Mouse (Mus musculus): ENCODE results near the gene Klk5. TPM values are rescaled to one million over a fixed set of nuclear protein-coding genes. Genes with fewer than 3 reads are reported as not detected.

Gene Klk5
- total and polyA plus RNA-seq, 2 experiments from 2014 or later, result not detected

DNA sequence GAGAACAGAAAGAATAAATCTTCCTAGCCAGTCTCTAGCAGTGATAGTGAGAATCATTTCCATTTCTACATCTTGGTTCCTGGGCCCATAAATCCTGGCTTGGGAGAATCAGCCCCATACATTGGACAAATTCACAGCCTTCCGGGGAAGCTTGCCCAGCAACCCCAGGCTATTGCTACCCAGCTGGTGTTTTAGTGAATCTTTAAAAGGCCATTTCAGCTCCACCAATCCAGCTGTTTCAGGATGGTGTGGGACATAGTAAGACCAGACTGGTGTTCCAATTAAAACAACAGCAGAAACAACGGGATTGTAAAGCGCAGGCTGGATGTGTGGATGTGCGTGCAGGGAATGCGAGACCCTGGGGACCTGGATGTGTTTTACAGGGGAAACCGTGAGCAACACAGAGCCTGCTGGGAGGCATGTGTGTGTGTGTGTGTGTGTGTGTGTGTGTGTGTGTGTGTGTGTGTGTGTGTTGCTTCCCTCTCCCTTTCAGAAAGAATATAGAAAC, 33.2 kb downstream of the Klk5 start:
- no peak for TF ChIP-seq CTCF (IDR thresholded peaks at IDR 0.05; ENCODE audit: low read depth)
- Histone ChIP-seq H3K27me3 (ENCODE audit: insufficient read depth, low read length) (no peaks in the 10 kb centered on the region), H3K4me2 (ENCODE audit: low read depth) (no peak overlapping the region), H3K4me3 (ENCODE audit: low read depth, low read length) (no peak overlapping the region), H3K36me3 (ENCODE audit: insufficient read depth) (no peaks in the 10 kb centered on the region), H3K9me3 (ENCODE audit: low read length) (no peaks in the 10 kb centered on the region), H3K27ac (ENCODE audit: low read depth, low read length) (no peak overlapping the region), H3K9ac (no peak overlapping the region), H3K4me1 (ENCODE audit: insufficient read depth) (no peaks in the 10 kb centered on the region)
- no peak for ATAC-seq
- DNase-seq, result no peak
- 88% methylated on average over 6 of the region's 6 CpGs for WGBS

DNA sequence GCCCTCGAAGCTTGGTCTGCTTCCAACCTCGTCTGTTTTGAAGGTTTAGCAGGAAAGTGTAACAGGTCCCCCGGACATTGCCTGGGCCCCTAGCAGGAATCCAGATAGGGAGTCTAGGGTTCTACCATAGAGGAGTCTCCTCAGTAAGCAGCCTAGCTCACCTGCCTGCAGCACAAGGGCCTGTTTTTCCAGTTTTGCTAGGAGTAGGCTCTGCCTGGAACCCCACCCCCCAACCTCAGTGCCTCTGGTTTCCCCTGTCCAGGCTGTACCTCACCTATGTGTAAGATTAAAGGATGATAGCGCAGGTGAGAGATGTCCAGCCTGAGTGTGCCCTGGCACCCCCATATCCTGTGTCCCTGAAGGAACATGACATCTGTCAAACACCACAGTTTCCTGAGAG, 34.7 kb downstream of the Klk5 start:
- ATAC-seq (no peak), DNase-seq (no peak)
- no peak overlapping the region for H3K27ac ChIP-seq (ENCODE audit: low read depth, low read length)
- 81% methylated on average over 4 of the region's 4 CpGs for WGBS
- no peak overlapping the region for H3K4me2 ChIP-seq (ENCODE audit: low read depth)
- H3K9ac ChIP-seq, result no peak overlapping the region
- no peak for TF ChIP-seq CTCF (IDR thresholded peaks at IDR 0.05; ENCODE audit: low read depth)
- no peaks in the 10 kb centered on the region for H3K4me1 ChIP-seq (ENCODE audit: insufficient read depth)
- H3K9me3 ChIP-seq (ENCODE audit: low read length), result no peaks in the 10 kb centered on the region
- no peak overlapping the region for H3K4me3 ChIP-seq (ENCODE audit: low read depth, low read length)
- no peaks in the 10 kb centered on the region for H3K27me3 ChIP-seq (ENCODE audit: insufficient read depth, low read length)
- H3K36me3 ChIP-seq (ENCODE audit: insufficient read depth), result no peaks in the 10 kb centered on the region

DNA sequence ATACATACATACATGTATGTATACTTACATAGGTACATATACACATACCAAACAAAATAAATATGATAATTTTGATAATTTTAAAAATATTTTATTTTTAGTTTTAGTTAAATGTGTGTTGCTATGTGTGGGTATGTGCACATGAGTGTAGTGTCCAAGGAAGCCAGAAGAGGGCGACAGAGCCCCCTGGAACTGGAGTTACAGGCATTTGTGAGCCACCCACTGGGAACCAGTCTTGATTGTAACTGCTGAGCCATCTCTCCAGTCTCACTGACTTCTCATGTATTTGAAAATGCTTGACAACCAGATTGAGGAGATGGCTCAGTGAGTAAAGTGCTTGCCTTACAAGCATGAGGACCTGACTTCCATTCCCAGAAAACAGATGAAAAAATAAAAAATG, 36.5 kb downstream of the Klk5 start:
- no peak for TF ChIP-seq CTCF (IDR thresholded peaks at IDR 0.05; ENCODE audit: low read depth)
- H3K4me1 ChIP-seq (ENCODE audit: insufficient read depth), result no peaks in the 10 kb centered on the region
- H3K27me3 ChIP-seq (ENCODE audit: insufficient read depth, low read length), result peaks cover 4% of the 10 kb centered on the region; the same call in 1 of the 2 replicates
- DNase-seq (no peak), ATAC-seq (no peak)
- no peaks in the 10 kb centered on the region for H3K36me3 ChIP-seq (ENCODE audit: insufficient read depth)
- WGBS, result 60% methylated on average over 1 of the region's 1 CpGs
- no peak overlapping the region for H3K9ac ChIP-seq
- no peak overlapping the region for H3K27ac ChIP-seq (ENCODE audit: low read depth, low read length)
- H3K4me3 ChIP-seq (ENCODE audit: low read depth, low read length), result no peak overlapping the region
- no peak overlapping the region for H3K4me2 ChIP-seq (ENCODE audit: low read depth)
- no peaks in the 10 kb centered on the region for H3K9me3 ChIP-seq (ENCODE audit: low read length)

DNA sequence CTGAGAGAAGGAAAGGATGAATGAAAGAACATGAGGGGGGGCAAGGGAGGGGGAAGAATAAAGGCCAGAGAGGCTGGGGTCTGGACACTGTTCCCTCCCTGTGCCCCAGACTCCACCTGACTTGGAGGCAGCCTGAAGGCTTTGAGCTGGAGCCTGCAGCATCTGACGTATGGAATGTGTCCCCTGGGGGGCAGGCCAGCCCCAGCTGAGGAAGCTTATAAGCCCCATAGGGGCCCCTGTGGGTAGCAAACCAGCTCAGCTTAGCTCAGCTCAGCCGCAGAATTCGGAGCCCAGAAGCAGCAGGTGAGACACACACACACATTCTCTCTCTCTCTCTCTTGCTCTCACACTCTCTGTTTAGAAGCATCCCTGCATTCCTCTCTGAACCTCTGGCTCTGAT, 39.1 kb downstream of the Klk5 start, which contains the start of gene Klk4:
Klk4 (plus strand) TSS at position 249 of the 400 bp plus-strand sequence.
- 6% methylated on average over 3 of the region's 3 CpGs for WGBS
- no peak for DNase-seq
- Histone ChIP-seq H3K4me3 (ENCODE audit: low read depth, low read length) (no peak within 1 kb of the TSS), H3K9me3 (ENCODE audit: low read length) (no peaks in the 10 kb centered on the region), H3K4me1 (ENCODE audit: insufficient read depth) (no peaks in the 10 kb centered on the region), H3K9ac (no peak within 1 kb of the TSS), H3K4me2 (ENCODE audit: low read depth) (no peak within 1 kb of the TSS), H3K27ac (ENCODE audit: low read depth, low read length) (no peak within 1 kb of the TSS), H3K36me3 (ENCODE audit: insufficient read depth) (no peaks in the 10 kb centered on the region), H3K27me3 (ENCODE audit: insufficient read depth, low read length) (peaks cover 4% of the 10 kb centered on the region; the same call in 1 of the 2 replicates)
- no peak for ATAC-seq
- no peak for TF ChIP-seq CTCF (IDR thresholded peaks at IDR 0.05; ENCODE audit: low read depth)

DNA sequence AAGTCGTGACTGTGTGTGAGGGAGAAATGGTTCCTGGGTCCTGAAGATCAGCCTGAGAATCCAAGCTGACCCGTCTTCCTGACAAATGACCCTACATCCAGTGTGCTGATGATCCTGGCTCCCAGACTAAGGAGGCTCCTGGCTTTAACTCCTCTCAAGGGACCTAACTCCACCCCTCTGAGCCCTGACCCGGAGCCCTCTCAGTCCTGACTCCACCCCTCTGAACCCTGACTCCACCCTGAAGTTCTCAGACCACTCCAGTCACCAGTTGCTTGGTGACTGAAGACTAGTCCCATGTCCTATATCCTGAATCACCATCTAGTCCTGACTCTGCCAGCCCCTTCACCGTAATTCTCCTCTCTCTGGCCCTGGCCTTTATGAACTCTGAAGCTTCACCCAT, 40.6 kb downstream of the Klk5 start:
- Histone ChIP-seq H3K9ac (no peak overlapping the region), H3K4me3 (ENCODE audit: low read depth, low read length) (no peak overlapping the region), H3K4me1 (ENCODE audit: insufficient read depth) (no peaks in the 10 kb centered on the region), H3K27ac (ENCODE audit: low read depth, low read length) (no peak overlapping the region), H3K36me3 (ENCODE audit: insufficient read depth) (no peaks in the 10 kb centered on the region), H3K4me2 (ENCODE audit: low read depth) (no peak overlapping the region), H3K27me3 (ENCODE audit: insufficient read depth, low read length) (peaks cover 4% of the 10 kb centered on the region; the same call in 1 of the 2 replicates), H3K9me3 (ENCODE audit: low read length) (no peaks in the 10 kb centered on the region)
- TF ChIP-seq CTCF (IDR thresholded peaks at IDR 0.05; ENCODE audit: low read depth), result no peak
- DNase-seq (no peak), ATAC-seq (no peak)
- 20% methylated on average over 4 of the region's 4 CpGs for WGBS

DNA sequence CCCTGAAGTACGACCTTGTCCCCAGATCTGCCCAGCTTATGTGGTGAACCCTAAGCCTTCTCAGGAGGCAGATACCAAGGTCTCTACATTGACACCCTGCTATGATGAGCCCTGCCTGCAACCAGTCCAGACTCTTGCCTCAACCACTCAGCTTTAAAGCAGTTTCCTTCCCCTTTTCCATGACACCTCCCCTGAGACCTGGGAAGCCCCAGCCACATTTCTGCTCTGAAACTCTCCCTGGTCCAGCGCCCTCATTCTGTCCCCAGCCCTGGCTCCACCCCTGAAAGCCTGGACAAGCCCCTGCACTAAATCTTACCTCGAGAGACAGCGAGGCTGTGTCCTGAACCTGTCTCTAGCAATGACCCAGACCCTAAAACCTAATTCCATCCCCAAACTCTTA, 41.0 kb downstream of the Klk5 start:
- TF ChIP-seq CTCF (IDR thresholded peaks at IDR 0.05; ENCODE audit: low read depth), result no peak
- Histone ChIP-seq H3K36me3 (ENCODE audit: insufficient read depth) (no peaks in the 10 kb centered on the region), H3K27ac (ENCODE audit: low read depth, low read length) (no peak overlapping the region), H3K4me2 (ENCODE audit: low read depth) (no peak overlapping the region), H3K27me3 (ENCODE audit: insufficient read depth, low read length) (peaks cover 4% of the 10 kb centered on the region; the same call in 1 of the 2 replicates), H3K9ac (no peak overlapping the region), H3K9me3 (ENCODE audit: low read length) (no peaks in the 10 kb centered on the region), H3K4me1 (ENCODE audit: insufficient read depth) (no peaks in the 10 kb centered on the region), H3K4me3 (ENCODE audit: low read depth, low read length) (no peak overlapping the region)
- ATAC-seq (no peak), DNase-seq (no peak)
- 31% methylated on average over 4 of the region's 4 CpGs for WGBS

DNA sequence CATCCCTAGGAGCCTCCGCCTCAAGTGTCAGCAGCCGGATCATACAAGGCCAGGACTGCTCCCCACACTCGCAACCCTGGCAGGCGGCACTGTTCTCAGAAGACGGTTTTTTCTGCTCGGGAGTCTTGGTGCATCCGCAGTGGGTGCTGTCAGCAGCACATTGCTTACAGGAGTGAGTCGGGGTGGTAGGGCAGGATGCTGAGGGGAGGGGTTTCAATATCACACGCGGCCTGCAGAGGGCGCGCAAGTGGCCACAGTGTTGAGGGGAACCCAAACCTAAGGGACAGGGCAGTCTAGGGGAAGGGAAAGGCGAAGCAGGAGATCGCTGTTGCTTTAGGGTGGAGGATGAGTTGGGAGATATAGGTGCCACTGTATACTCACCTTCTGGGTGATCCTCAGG, 41.8 kb downstream of the Klk5 start:
- peak overlapping the region; percentile 16; the same call in 1 of the 2 replicates for H3K4me2 ChIP-seq (ENCODE audit: low read depth)
- H3K4me3 ChIP-seq (ENCODE audit: low read depth, low read length), result peak overlapping the region; percentile 0; the same call in 1 of the 2 replicates
- no peak overlapping the region for H3K9ac ChIP-seq
- peak; percentile 16 for DNase-seq
- peaks cover 4% of the 10 kb centered on the region; the same call in 1 of the 2 replicates for H3K27me3 ChIP-seq (ENCODE audit: insufficient read depth, low read length)
- no peaks in the 10 kb centered on the region for H3K36me3 ChIP-seq (ENCODE audit: insufficient read depth)
- no peak overlapping the region for H3K27ac ChIP-seq (ENCODE audit: low read depth, low read length)
- no peaks in the 10 kb centered on the region for H3K9me3 ChIP-seq (ENCODE audit: low read length)
- WGBS, result 6% methylated on average over 14 of the region's 14 CpGs
- peak; percentile 70 for TF ChIP-seq CTCF (IDR thresholded peaks at IDR 0.05; ENCODE audit: low read depth)
- ATAC-seq, result peak; percentile 55; the same call in 1 of the 2 replicates
- no peaks in the 10 kb centered on the region for H3K4me1 ChIP-seq (ENCODE audit: insufficient read depth)
